Mouse (Mus musculus) embryonic facial prominence, embryonic 12.5 days (tissue): ENCODE data around the gene Slc25a41. TPM values are rescaled to one million over a fixed set of nuclear protein-coding genes. Genes with fewer than 3 reads are reported as not detected.
"Not testable (repeated sequence)": the region's sequence is repeated elsewhere in the genome, so short reads cannot be mapped to it uniquely, and the experiment has no call there.

Experiments used
- ATAC-seq: fragments of 200-750 bp; cut with Nextera tagmentation; 2 replicates; pipeline ENCODE4 v1.8.0; 2017; ENCODE audit not compliant: insufficient number of reproducible peaks, insufficient read depth, low FRiP score, low TSS enrichment
- H3K27ac ChIP-seq: fragments of 300-500 bp; sonication (generic); 2 replicates; pipeline ENCODE4 v1.5.1; 2016; ENCODE audit warnings: mild to moderate bottlenecking
- H3K27me3 ChIP-seq: fragments of 300-500 bp; sonication (generic); 2 replicates; pipeline ENCODE4 v1.6.1; 2016; ENCODE audit warnings: mild to moderate bottlenecking, moderate library complexity
- H3K36me3 ChIP-seq: fragments of 300-500 bp; sonication (generic); 2 replicates; pipeline ENCODE4 v1.6.1; 2016; ENCODE audit warnings: mild to moderate bottlenecking
- H3K4me1 ChIP-seq: fragments of 300-500 bp; sonication (generic); 2 replicates; pipeline ENCODE4 v1.6.1; 2016
- H3K4me2 ChIP-seq: fragments of 300-500 bp; sonication (generic); replicated peaks from 2 replicates; pipeline ENCODE4 v1.6.1; 2016; ENCODE audit warnings: mild to moderate bottlenecking, moderate library complexity
- H3K4me3 ChIP-seq: fragments of 300-500 bp; sonication (generic); 2 replicates; pipeline ENCODE4 v1.5.1; 2016; ENCODE audit warnings: mild to moderate bottlenecking
- H3K9ac ChIP-seq: fragments of 300-500 bp; sonication (generic); 2 replicates; pipeline ENCODE4 v1.6.1; 2016; ENCODE audit warnings: mild to moderate bottlenecking, moderate library complexity
- H3K9me3 ChIP-seq: fragments of 300-500 bp; sonication (generic); 2 replicates; pipeline ENCODE4 v1.6.1; 2016; ENCODE audit warnings: mild to moderate bottlenecking, moderate library complexity
- WGBS: fragments of 180-500 bp; shearing (Covaris S2); methylation state at CpG from one replicate; pipeline ENCODE4 v1.1.7; 2016; 5-methylcytosine and 5-hydroxymethylcytosine counted together
- polyA plus RNA-seq: library from polyadenylated mRNA; unstranded; fragments of >200 nt; fragmentation: Nextera tagmentation; extraction: Ambion mirVana; gene quantifications from 2 replicates; pipeline ENCODE4 v1.2.1, GENCODE M21; 2016

Gene Slc25a41
- polyA plus RNA-seq, 1 experiment from 2014 or later = 0.13 TPM

GRCm38 (mm10) chr17:57063031-57063430 lies 21.6 kb upstream of the Slc25a41 start:
- Histone ChIP-seq H3K4me1 (peaks cover 8% of the 10 kb centered on the region; the same call in 1 of the 2 replicates), H3K9ac (no peak overlapping the region), H3K36me3 (no peaks in the 10 kb centered on the region), H3K4me2 (peak overlapping the region; percentile 21; the same call in 1 of the 2 replicates), H3K9me3 (no peaks in the 10 kb centered on the region), H3K27ac (no peak overlapping the region), H3K27me3 (peaks cover 54% of the 10 kb centered on the region), H3K4me3 (no peak overlapping the region)
- ATAC-seq = no peak
- 7% methylated on average over 8 of the region's 8 CpGs for WGBS

GRCm38 (mm10) chr17:57062548-57062947 lies 21.1 kb upstream of the Slc25a41 start:
- WGBS = 2% methylated on average over 22 of the region's 22 CpGs
- Histone ChIP-seq H3K4me3 (peak overlapping the region; percentile 27), H3K36me3 (no peaks in the 10 kb centered on the region), H3K9ac (peak overlapping the region; percentile 17; the same call in 1 of the 2 replicates), H3K27me3 (peaks cover 54% of the 10 kb centered on the region), H3K9me3 (no peaks in the 10 kb centered on the region), H3K27ac (no peak overlapping the region), H3K4me1 (peaks cover 8% of the 10 kb centered on the region; the same call in 1 of the 2 replicates), H3K4me2 (peak overlapping the region; percentile 36)
- no peak for ATAC-seq

GRCm38 (mm10) chr17:57062011-57062521 lies 20.6 kb upstream of the Slc25a41 start:
- peak overlapping the region; percentile 17; the same call in 1 of the 2 replicates for H3K9ac ChIP-seq
- peak overlapping the region; percentile 36 for H3K4me2 ChIP-seq
- peaks cover 8% of the 10 kb centered on the region; the same call in 1 of the 2 replicates for H3K4me1 ChIP-seq
- no peaks in the 10 kb centered on the region for H3K9me3 ChIP-seq
- H3K27me3 ChIP-seq = peaks cover 54% of the 10 kb centered on the region
- no peak for ATAC-seq
- 2% methylated on average over 39 of the region's 39 CpGs for whole genome bisulfite sequencing
- H3K27ac ChIP-seq = no peak overlapping the region
- peak overlapping the region; percentile 27 for H3K4me3 ChIP-seq
- H3K36me3 ChIP-seq = no peaks in the 10 kb centered on the region

GRCm38 (mm10) chr17:57061069-57061468 lies 19.6 kb upstream of the Slc25a41 start:
- ATAC-seq = no peak
- no peak overlapping the region for H3K9ac ChIP-seq
- peak overlapping the region; percentile 92 for H3K4me2 ChIP-seq
- 45% methylated on average over 10 of the region's 10 CpGs for WGBS
- H3K9me3 ChIP-seq = no peaks in the 10 kb centered on the region
- no peaks in the 10 kb centered on the region for H3K36me3 ChIP-seq
- H3K27ac ChIP-seq = no peak overlapping the region
- H3K27me3 ChIP-seq = peaks cover 48% of the 10 kb centered on the region
- 0 out of 2 replicates have a peak overlapping the region, but pooled peaks have one; percentile 87 for H3K4me3 ChIP-seq
- peaks cover 8% of the 10 kb centered on the region; the same call in 1 of the 2 replicates for H3K4me1 ChIP-seq

GRCm38 (mm10) chr17:57060231-57060801 lies 18.9 kb upstream of the Slc25a41 start:
- no peak overlapping the region for H3K9ac ChIP-seq

GRCm38 (mm10) chr17:57059486-57059977 lies 18.1 kb upstream of the Slc25a41 start, which contains the start of gene Slc25a23:
TSS of gene Slc25a23 (minus strand) at chr17:57059863.
- H3K4me3 ChIP-seq = peak within 1 kb of the TSS; percentile 87
- H3K4me2 ChIP-seq = peak within 1 kb of the TSS; percentile 92
- H3K9me3 ChIP-seq = no peaks in the 10 kb centered on the region
- peaks cover 8% of the 10 kb centered on the region; the same call in 1 of the 2 replicates for H3K4me1 ChIP-seq
- no peaks in the 10 kb centered on the region; the same call in 1 of the 2 replicates for H3K36me3 ChIP-seq
- peaks cover 37% of the 10 kb centered on the region for H3K27me3 ChIP-seq
- H3K27ac ChIP-seq = peak within 1 kb of the TSS; percentile 30
- under 1% methylated on average over 27 of the region's 45 CpGs for WGBS
- peak; percentile 65 for ATAC-seq
- H3K9ac ChIP-seq = peak within 1 kb of the TSS; percentile 75

More at GRCm38 (mm10) chr17:57060231-57060801, 18.9 kb upstream of the Slc25a41 start:
- Histone ChIP-seq H3K9me3 (no peaks in the 10 kb centered on the region), H3K36me3 (no peaks in the 10 kb centered on the region), H3K27me3 (peaks cover 44% of the 10 kb centered on the region), H3K4me2 (peak overlapping the region; percentile 92), H3K4me1 (peaks cover 8% of the 10 kb centered on the region; the same call in 1 of the 2 replicates), H3K4me3 (peak overlapping the region; percentile 87), H3K27ac (no peak overlapping the region; the same call in 1 of the 2 replicates)
- under 1% methylated on average over 44 of the region's 44 CpGs for WGBS
- ATAC-seq = peak; percentile 77

GRCm38 (mm10) chr17:57058891-57059485 lies 17.5 kb upstream of the Slc25a41 start, which contains the start of gene Crb3:
TSS of gene Crb3 (plus strand) at chr17:57059105.
- Histone ChIP-seq H3K4me2 (peak within 1 kb of the TSS; percentile 92), H3K27ac (peak within 1 kb of the TSS; percentile 30; the same call in 1 of the 2 replicates), H3K27me3 (peaks cover 32% of the 10 kb centered on the region), H3K36me3 (no peaks in the 10 kb centered on the region; the same call in 1 of the 2 replicates), H3K9ac (peak within 1 kb of the TSS; percentile 75), H3K4me3 (peak within 1 kb of the TSS; percentile 87), H3K9me3 (no peaks in the 10 kb centered on the region), H3K4me1 (peaks cover 8% of the 10 kb centered on the region; the same call in 1 of the 2 replicates)
- WGBS = 1% methylated on average over 13 of the region's 22 CpGs
- peak; percentile 11; the same call in 1 of the 2 replicates for ATAC-seq

GRCm38 (mm10) chr17:57056246-57056645 lies 14.8 kb upstream of the Slc25a41 start:
- peaks cover 8% of the 10 kb centered on the region; the same call in 1 of the 2 replicates for H3K4me1 ChIP-seq
- ATAC-seq = no peak
- H3K9me3 ChIP-seq = no peaks in the 10 kb centered on the region
- no peak overlapping the region for H3K4me2 ChIP-seq
- peaks cover 5% of the 10 kb centered on the region for H3K27me3 ChIP-seq
- H3K4me3 ChIP-seq = no peak overlapping the region
- no peak overlapping the region for H3K27ac ChIP-seq
- WGBS = 76% methylated on average over 3 of the region's 3 CpGs
- H3K36me3 ChIP-seq = peaks cover 8% of the 10 kb centered on the region; the same call in 1 of the 2 replicates
- H3K9ac ChIP-seq = no peak overlapping the region

- not testable (repeated sequence) for H3K27me3 ChIP-seq, H3K4me3 ChIP-seq, ATAC-seq, H3K4me2 ChIP-seq, H3K27ac ChIP-seq, H3K9me3 ChIP-seq, H3K9ac ChIP-seq, H3K4me1 ChIP-seq
- whole genome bisulfite sequencing = 77% methylated on average over 4 of the region's 4 CpGs
- peaks cover 12% of the 10 kb centered on the region; the same call in 1 of the 2 replicates for H3K36me3 ChIP-seq
These were observed 10.2 kb upstream of the Slc25a41 start for GRCm38 (mm10) chr17:57051679-57052078.

- no peak overlapping the region for H3K4me2 ChIP-seq
- 87% methylated on average over 3 of the region's 3 CpGs for WGBS
- H3K27me3 ChIP-seq = no peaks in the 10 kb centered on the region
- no peak for ATAC-seq
- H3K9ac ChIP-seq = no peak overlapping the region
- H3K4me1 ChIP-seq = no peaks in the 10 kb centered on the region
- no peaks in the 10 kb centered on the region for H3K9me3 ChIP-seq
- H3K4me3 ChIP-seq = no peak overlapping the region
- H3K27ac ChIP-seq = no peak overlapping the region
- H3K36me3 ChIP-seq = peaks cover 12% of the 10 kb centered on the region; the same call in 1 of the 2 replicates
These were observed 7.4 kb upstream of the Slc25a41 start for GRCm38 (mm10) chr17:57048816-57049215.

GRCm38 (mm10) chr17:57047406-57047805 lies 6.0 kb upstream of the Slc25a41 start:
- H3K27ac ChIP-seq = no peak overlapping the region
- WGBS = 35% methylated on average over 5 of the region's 5 CpGs
- H3K27me3 ChIP-seq = no peaks in the 10 kb centered on the region
- H3K9me3 ChIP-seq = no peaks in the 10 kb centered on the region
- H3K4me2 ChIP-seq = no peak overlapping the region
- no peak; the same call in 1 of the 2 replicates for ATAC-seq
- peaks cover 4% of the 10 kb centered on the region; the same call in 1 of the 2 replicates for H3K36me3 ChIP-seq
- no peak overlapping the region for H3K9ac ChIP-seq
- no peak overlapping the region for H3K4me3 ChIP-seq
- no peaks in the 10 kb centered on the region for H3K4me1 ChIP-seq
